Mouse (Mus musculus) limb, embryonic 15.5 days (tissue): ENCODE measurements around the gene Rpl35a. TPM values are rescaled to one million over a fixed set of nuclear protein-coding genes. Genes with fewer than 3 reads are reported as not detected.
A peak's percentile ranks its signal among the peaks of the same experiment; 100 is the strongest.

Source experiments
- ATAC-seq: fragments of 200-750 bp; cut with Nextera tagmentation; 2 replicates; pipeline ENCODE4 v1.8.0; 2017; ENCODE audit warnings: low read depth, moderate TSS enrichment; ENCODE audit not compliant: insufficient number of reproducible peaks, low FRiP score, low TSS enrichment
- H3K27ac ChIP-seq: fragments of 300-500 bp; sonication (generic); 2 replicates; pipeline ENCODE4 v1.5.1; 2015; ENCODE audit warnings: moderate library complexity, mild to moderate bottlenecking, inconsistent platforms
- H3K27me3 ChIP-seq: fragments of 300-500 bp; sonication (generic); 2 replicates; pipeline ENCODE4 v1.6.1; 2015; ENCODE audit warnings: inconsistent platforms
- H3K36me3 ChIP-seq: fragments of 300-500 bp; sonication (generic); 2 replicates; pipeline ENCODE4 v1.6.1; 2015; ENCODE audit warnings: inconsistent platforms
- H3K4me1 ChIP-seq: fragments of 300-500 bp; sonication (generic); 2 replicates; pipeline ENCODE4 v1.6.1; 2015; ENCODE audit warnings: inconsistent platforms
- H3K4me2 ChIP-seq: fragments of 300-500 bp; sonication (generic); 2 replicates; pipeline ENCODE4 v1.6.1; 2015; ENCODE audit warnings: mild to moderate bottlenecking, inconsistent platforms
- H3K4me3 ChIP-seq: fragments of 300-500 bp; sonication (generic); 2 replicates; pipeline ENCODE4 v1.5.1; 2015; ENCODE audit warnings: mild to moderate bottlenecking, inconsistent platforms
- H3K9ac ChIP-seq: fragments of 300-500 bp; sonication (generic); 2 replicates; pipeline ENCODE4 v1.6.1; 2015; ENCODE audit warnings: inconsistent platforms
- H3K9me3 ChIP-seq: fragments of 300-500 bp; sonication (generic); 2 replicates; pipeline ENCODE4 v1.6.1; 2016; ENCODE audit warnings: inconsistent platforms
- WGBS: fragments of 180-500 bp; shearing (Covaris S2); methylation state at CpG from one replicate; pipeline ENCODE4 v1.1.7; 2015; 5-methylcytosine and 5-hydroxymethylcytosine counted together
- polyA plus RNA-seq: library from polyadenylated mRNA; unstranded; fragments of >200 nt; fragmentation: Nextera tagmentation; extraction: Ambion mirVana; gene quantifications from 2 replicates; pipeline ENCODE4 v1.2.1, GENCODE M21; 2015

Gene Rpl35a
- 774 and 915 TPM in 2 replicates for polyA plus RNA-seq

- peaks cover 20% of the 10 kb centered on the region for H3K4me1 ChIP-seq
- H3K27ac ChIP-seq: peak within 1 kb of the TSS; percentile 94
- under 1% methylated on average over 47 of the region's 47 CpGs for WGBS
- peaks cover 31% of the 10 kb centered on the region for H3K36me3 ChIP-seq
- no peaks in the 10 kb centered on the region for H3K9me3 ChIP-seq
- H3K4me2 ChIP-seq: peak within 1 kb of the TSS; percentile 57
- H3K27me3 ChIP-seq: no peaks in the 10 kb centered on the region
- H3K9ac ChIP-seq: peak within 1 kb of the TSS; percentile 95
- peak; percentile 89 for ATAC-seq
- peak within 1 kb of the TSS; percentile 93 for H3K4me3 ChIP-seq
Measured at GRCm38 (mm10) chr16:33056095-33056785, at the start of gene Rpl35a, which contains the start of gene Iqcg. Rpl35a (plus strand) TSS chr16:33056453. Iqcg (minus strand) TSS chr16:33056218.

- 82% methylated on average over 7 of the region's 7 CpGs for WGBS
- Histone ChIP-seq H3K9ac (no peak overlapping the region), H3K4me3 (no peak overlapping the region), H3K4me2 (no peak overlapping the region), H3K36me3 (peaks cover 51% of the 10 kb centered on the region), H3K27ac (no peak overlapping the region), H3K4me1 (no peaks in the 10 kb centered on the region), H3K27me3 (no peaks in the 10 kb centered on the region), H3K9me3 (no peaks in the 10 kb centered on the region)
- no peak for ATAC-seq
Measured at GRCm38 (mm10) chr16:33006888-33007287, 49.4 kb upstream of the Rpl35a start.

- 69% methylated on average over 7 of the region's 7 CpGs for WGBS
- Histone ChIP-seq H3K27me3 (no peaks in the 10 kb centered on the region), H3K27ac (no peak overlapping the region), H3K36me3 (peaks cover 56% of the 10 kb centered on the region), H3K4me3 (no peak overlapping the region), H3K4me2 (no peak overlapping the region), H3K9ac (no peak overlapping the region), H3K9me3 (no peaks in the 10 kb centered on the region), H3K4me1 (no peaks in the 10 kb centered on the region)
- ATAC-seq: no peak
Measured at GRCm38 (mm10) chr16:33007436-33007835, 48.8 kb upstream of the Rpl35a start.

- WGBS: 86% methylated on average over 6 of the region's 6 CpGs
- no peak overlapping the region for H3K9ac ChIP-seq
- H3K4me3 ChIP-seq: no peak overlapping the region
- H3K27me3 ChIP-seq: no peaks in the 10 kb centered on the region
- no peaks in the 10 kb centered on the region for H3K9me3 ChIP-seq
- no peak overlapping the region for H3K4me2 ChIP-seq
- no peak overlapping the region for H3K27ac ChIP-seq
- peaks cover 74% of the 10 kb centered on the region for H3K36me3 ChIP-seq
- H3K4me1 ChIP-seq: no peaks in the 10 kb centered on the region
- no peak for ATAC-seq
Measured at GRCm38 (mm10) chr16:33010166-33010565, 46.1 kb upstream of the Rpl35a start.

GRCm38 (mm10) chr16:33013801-33014200, 42.5 kb upstream of the Rpl35a start:
- no peak for ATAC-seq
- 85% methylated on average over 5 of the region's 5 CpGs for WGBS

GRCm38 (mm10) chr16:33014921-33015320, 41.3 kb upstream of the Rpl35a start:
- Histone ChIP-seq H3K9me3 (no peaks in the 10 kb centered on the region), H3K4me2 (no peak overlapping the region), H3K4me1 (no peaks in the 10 kb centered on the region), H3K4me3 (no peak overlapping the region), H3K27ac (no peak overlapping the region), H3K36me3 (peaks cover 46% of the 10 kb centered on the region), H3K27me3 (no peaks in the 10 kb centered on the region), H3K9ac (no peak overlapping the region)
- no peak for ATAC-seq
- 94% methylated on average over 1 of the region's 1 CpGs for WGBS

More at GRCm38 (mm10) chr16:33013801-33014200, 42.5 kb upstream of the Rpl35a start:
- Histone ChIP-seq H3K27ac (no peak overlapping the region), H3K9ac (no peak overlapping the region), H3K36me3 (peaks cover 56% of the 10 kb centered on the region), H3K4me1 (no peaks in the 10 kb centered on the region), H3K4me3 (no peak overlapping the region), H3K4me2 (no peak overlapping the region), H3K9me3 (no peaks in the 10 kb centered on the region), H3K27me3 (no peaks in the 10 kb centered on the region)

GRCm38 (mm10) chr16:33015396-33015907, 40.8 kb upstream of the Rpl35a start:
- no peaks in the 10 kb centered on the region for H3K9me3 ChIP-seq
- no peak overlapping the region for H3K4me3 ChIP-seq
- H3K27me3 ChIP-seq: no peaks in the 10 kb centered on the region
- H3K4me1 ChIP-seq: no peaks in the 10 kb centered on the region
- ATAC-seq: no peak
- H3K27ac ChIP-seq: no peak overlapping the region
- peaks cover 41% of the 10 kb centered on the region for H3K36me3 ChIP-seq
- H3K4me2 ChIP-seq: no peak overlapping the region
- 89% methylated on average over 3 of the region's 3 CpGs for WGBS
- no peak overlapping the region for H3K9ac ChIP-seq

- no peaks in the 10 kb centered on the region for H3K27me3 ChIP-seq
- peaks cover 35% of the 10 kb centered on the region for H3K36me3 ChIP-seq
- H3K9me3 ChIP-seq: no peaks in the 10 kb centered on the region
- H3K4me3 ChIP-seq: no peak overlapping the region
- H3K27ac ChIP-seq: no peak overlapping the region
- ATAC-seq: no peak
- no peak overlapping the region for H3K4me2 ChIP-seq
- 73% methylated on average over 2 of the region's 2 CpGs for WGBS
- H3K4me1 ChIP-seq: no peaks in the 10 kb centered on the region
- H3K9ac ChIP-seq: no peak overlapping the region
Measured at GRCm38 (mm10) chr16:33015986-33016385, 40.3 kb upstream of the Rpl35a start.

- Histone ChIP-seq H3K9ac (no peak overlapping the region), H3K4me3 (no peak overlapping the region), H3K27me3 (no peaks in the 10 kb centered on the region), H3K36me3 (peaks cover 26% of the 10 kb centered on the region), H3K4me1 (no peaks in the 10 kb centered on the region), H3K27ac (no peak overlapping the region), H3K4me2 (no peak overlapping the region), H3K9me3 (no peaks in the 10 kb centered on the region)
- WGBS: 91% methylated on average over 5 of the region's 5 CpGs
- ATAC-seq: no peak
Measured at GRCm38 (mm10) chr16:33017677-33018349, 38.4 kb upstream of the Rpl35a start.

- Histone ChIP-seq H3K4me3 (no peak overlapping the region), H3K4me1 (no peaks in the 10 kb centered on the region), H3K9ac (no peak overlapping the region), H3K27me3 (no peaks in the 10 kb centered on the region), H3K27ac (no peak overlapping the region), H3K9me3 (no peaks in the 10 kb centered on the region), H3K36me3 (peaks cover 13% of the 10 kb centered on the region; the same call in 1 of the 2 replicates), H3K4me2 (no peak overlapping the region)
- ATAC-seq: no peak
- WGBS: 71% methylated on average over 21 of the region's 21 CpGs
Measured at GRCm38 (mm10) chr16:33019117-33019770, 37.0 kb upstream of the Rpl35a start.

- H3K27ac ChIP-seq: no peak overlapping the region
- H3K9me3 ChIP-seq: no peaks in the 10 kb centered on the region
- H3K4me2 ChIP-seq: no peak overlapping the region
- no peaks in the 10 kb centered on the region for H3K4me1 ChIP-seq
- WGBS: 79% methylated on average over 3 of the region's 3 CpGs
- H3K36me3 ChIP-seq: peaks cover 6% of the 10 kb centered on the region; the same call in 1 of the 2 replicates
- H3K4me3 ChIP-seq: no peak overlapping the region
- H3K27me3 ChIP-seq: no peaks in the 10 kb centered on the region
- no peak for ATAC-seq
- no peak overlapping the region for H3K9ac ChIP-seq
Measured at GRCm38 (mm10) chr16:33021381-33021780, 34.9 kb upstream of the Rpl35a start.

GRCm38 (mm10) chr16:33023750-33024149, 32.5 kb upstream of the Rpl35a start:
- Histone ChIP-seq H3K4me3 (no peak overlapping the region), H3K4me1 (no peaks in the 10 kb centered on the region), H3K4me2 (no peak overlapping the region), H3K36me3 (no peaks in the 10 kb centered on the region), H3K27ac (no peak overlapping the region), H3K9me3 (no peaks in the 10 kb centered on the region), H3K27me3 (no peaks in the 10 kb centered on the region), H3K9ac (no peak overlapping the region)
- no peak for ATAC-seq
- 6% methylated on average over 4 of the region's 4 CpGs for WGBS
